Mouse (Mus musculus) stomach, embryonic 15.5 days (tissue): ENCODE data around the gene Zfp423. TPM values are rescaled to one million over a fixed set of nuclear protein-coding genes. Genes with fewer than 3 reads are reported as not detected.

Experiments used
- ATAC-seq: fragments of 200-750 bp; cut with Nextera tagmentation; 2 replicates; pipeline ENCODE4 v1.8.0; 2017; ENCODE audit warnings: low read depth, moderate number of reproducible peaks, moderate TSS enrichment; ENCODE audit not compliant: insufficient read depth, low FRiP score
- H3K27ac ChIP-seq: fragments of 300-500 bp; sonication (generic); 2 replicates; pipeline ENCODE4 v1.5.1; 2015; ENCODE audit warnings: mild to moderate bottlenecking, inconsistent platforms
- H3K27me3 ChIP-seq: fragments of 300-500 bp; sonication (generic); replicated peaks from 2 replicates; pipeline ENCODE4 v1.6.1; 2015; ENCODE audit warnings: inconsistent platforms
- H3K36me3 ChIP-seq: fragments of 300-500 bp; sonication (generic); 2 replicates; pipeline ENCODE4 v1.6.1; 2015; ENCODE audit warnings: inconsistent platforms
- H3K4me1 ChIP-seq: fragments of 300-500 bp; sonication (generic); 2 replicates; pipeline ENCODE4 v1.6.1; 2015; ENCODE audit warnings: inconsistent platforms
- H3K4me2 ChIP-seq: fragments of 300-500 bp; sonication (generic); 2 replicates; pipeline ENCODE4 v1.6.1; 2015; ENCODE audit warnings: mild to moderate bottlenecking, inconsistent platforms
- H3K4me3 ChIP-seq: fragments of 300-500 bp; sonication (generic); replicated peaks from 2 replicates; pipeline ENCODE4 v1.5.1; 2015; ENCODE audit warnings: inconsistent platforms
- H3K9ac ChIP-seq: fragments of 300-500 bp; sonication (generic); 2 replicates; pipeline ENCODE4 v1.6.1; 2015; ENCODE audit warnings: inconsistent platforms
- H3K9me3 ChIP-seq: fragments of 300-500 bp; sonication (generic); 2 replicates; pipeline ENCODE4 v1.6.1; 2016; ENCODE audit warnings: inconsistent platforms
- WGBS: fragments of 180-500 bp; shearing (Covaris S2); methylation state at CpG from one replicate; pipeline ENCODE4 v1.1.7; 2015; 5-methylcytosine and 5-hydroxymethylcytosine counted together
- polyA plus RNA-seq: library from polyadenylated mRNA; unstranded; fragments of >200 nt; fragmentation: Nextera tagmentation; extraction: Ambion mirVana; gene quantifications from 2 replicates; pipeline ENCODE4 v1.2.1, GENCODE M21; 2015

The Zfp423 gene
- polyA plus RNA-seq, 1 experiment from 2014 or later = 9.3 TPM

DNA sequence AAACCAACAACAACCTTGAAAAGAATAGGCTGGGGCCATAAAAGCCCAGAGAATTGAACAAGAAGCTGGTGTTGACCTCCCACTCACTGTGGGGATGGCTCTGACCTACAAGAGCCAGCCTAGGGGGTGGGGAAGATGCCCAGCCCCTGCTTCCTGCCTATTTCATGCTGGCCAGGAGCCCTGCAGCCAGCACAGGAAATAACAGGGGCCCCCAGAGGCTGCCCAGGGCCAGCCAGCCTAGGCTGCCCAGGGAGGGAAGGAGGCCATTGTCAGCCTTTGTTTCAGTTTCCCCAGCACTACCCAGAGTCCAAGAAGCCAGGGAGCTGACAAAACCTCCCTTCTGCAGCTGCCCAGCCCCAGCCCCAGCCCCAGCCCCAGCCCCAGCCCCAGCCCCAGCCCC lies 67.5 kb downstream of the Zfp423 start:
- Histone ChIP-seq H3K4me3 (no peak overlapping the region), H3K4me2 (no peak overlapping the region), H3K9ac (no peak overlapping the region), H3K27ac (0 out of 2 replicates have a peak overlapping the region, but pooled peaks have one; percentile 16), H3K27me3 (no peaks in the 10 kb centered on the region), H3K9me3 (no peaks in the 10 kb centered on the region), H3K4me1 (peaks cover 32% of the 10 kb centered on the region), H3K36me3 (no peaks in the 10 kb centered on the region)
- no peak for ATAC-seq

- H3K4me1 ChIP-seq = peaks cover 3% of the 10 kb centered on the region; the same call in 1 of the 2 replicates
- ATAC-seq = no peak
- no peak overlapping the region for H3K4me2 ChIP-seq
- H3K9me3 ChIP-seq = no peaks in the 10 kb centered on the region
- 70% methylated on average over 12 of the region's 12 CpGs for whole genome bisulfite sequencing
- H3K9ac ChIP-seq = no peak overlapping the region
- no peaks in the 10 kb centered on the region for H3K27me3 ChIP-seq
- no peak overlapping the region for H3K27ac ChIP-seq
- H3K4me3 ChIP-seq = no peak overlapping the region
- H3K36me3 ChIP-seq = no peaks in the 10 kb centered on the region
Observed at GRCm38 (mm10) chr8:87887956-87888355, 71.4 kb downstream of the Zfp423 start.

- Histone ChIP-seq H3K4me1 (peaks cover under 1% of the 10 kb centered on the region; the same call in 1 of the 2 replicates), H3K9ac (no peak overlapping the region), H3K9me3 (no peaks in the 10 kb centered on the region), H3K27ac (no peak overlapping the region), H3K27me3 (no peaks in the 10 kb centered on the region), H3K4me2 (no peak overlapping the region), H3K4me3 (no peak overlapping the region), H3K36me3 (no peaks in the 10 kb centered on the region)
- 74% methylated on average over 2 of the region's 2 CpGs for WGBS
- no peak for ATAC-seq
Observed at GRCm38 (mm10) chr8:87881088-87881487, 78.3 kb downstream of the Zfp423 start.

DNA sequence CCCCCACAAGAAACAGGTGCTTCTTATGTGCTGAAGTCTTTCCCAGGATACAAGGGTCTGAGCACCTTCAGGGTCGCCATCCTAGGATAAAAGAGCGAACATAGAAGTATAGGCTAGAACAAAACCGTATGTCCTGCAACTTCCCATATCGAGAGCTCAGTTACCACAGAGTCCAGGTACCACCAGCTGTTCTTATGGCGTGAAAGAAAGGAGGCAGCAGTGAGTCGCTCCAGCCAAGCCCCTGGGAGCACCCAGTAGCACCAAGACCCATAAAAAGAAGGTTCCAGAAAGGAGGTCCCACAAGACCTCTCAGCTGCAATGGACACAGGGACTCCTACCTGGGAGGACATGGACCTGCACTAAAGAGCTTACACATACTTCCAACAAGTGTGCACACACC lies 83.5 kb downstream of the Zfp423 start:
- no peak for ATAC-seq
- WGBS = 62% methylated on average over 6 of the region's 6 CpGs
- H3K4me1 ChIP-seq = peaks cover 9% of the 10 kb centered on the region; the same call in 1 of the 2 replicates
- H3K27ac ChIP-seq = no peak overlapping the region
- H3K9ac ChIP-seq = no peak overlapping the region
- H3K4me3 ChIP-seq = no peak overlapping the region
- H3K27me3 ChIP-seq = no peaks in the 10 kb centered on the region
- no peaks in the 10 kb centered on the region for H3K36me3 ChIP-seq
- H3K4me2 ChIP-seq = no peak overlapping the region
- H3K9me3 ChIP-seq = no peaks in the 10 kb centered on the region

- no peak overlapping the region for H3K27ac ChIP-seq
- H3K36me3 ChIP-seq = no peaks in the 10 kb centered on the region
- H3K9me3 ChIP-seq = no peaks in the 10 kb centered on the region
- no peaks in the 10 kb centered on the region for H3K27me3 ChIP-seq
- H3K4me1 ChIP-seq = peaks cover 9% of the 10 kb centered on the region; the same call in 1 of the 2 replicates
- H3K4me2 ChIP-seq = no peak overlapping the region
- no peak overlapping the region for H3K9ac ChIP-seq
- ATAC-seq = no peak
- 28% methylated on average over 10 of the region's 10 CpGs for WGBS
- H3K4me3 ChIP-seq = no peak overlapping the region
Observed at GRCm38 (mm10) chr8:87875452-87875851, 83.9 kb downstream of the Zfp423 start.

- WGBS = 53% methylated on average over 14 of the region's 14 CpGs
- no peak overlapping the region for H3K9ac ChIP-seq
- no peaks in the 10 kb centered on the region for H3K36me3 ChIP-seq
- H3K4me3 ChIP-seq = no peak overlapping the region
- H3K4me1 ChIP-seq = 0 out of 2 replicates have a peak, but pooled peaks cover 9% of the 10 kb centered on the region
- no peaks in the 10 kb centered on the region for H3K9me3 ChIP-seq
- ATAC-seq = no peak
- H3K27me3 ChIP-seq = no peaks in the 10 kb centered on the region
- H3K27ac ChIP-seq = no peak overlapping the region
- H3K4me2 ChIP-seq = no peak overlapping the region
Observed at GRCm38 (mm10) chr8:87872987-87873550, 86.3 kb downstream of the Zfp423 start.

GRCm38 (mm10) chr8:87872356-87872930 lies 87.0 kb downstream of the Zfp423 start:
- H3K4me2 ChIP-seq = no peak overlapping the region
- no peaks in the 10 kb centered on the region for H3K27me3 ChIP-seq
- 0 out of 2 replicates have a peak, but pooled peaks cover 9% of the 10 kb centered on the region for H3K4me1 ChIP-seq
- 65% methylated on average over 6 of the region's 6 CpGs for WGBS
- H3K27ac ChIP-seq = no peak overlapping the region
- ATAC-seq = no peak
- H3K9me3 ChIP-seq = no peaks in the 10 kb centered on the region
- H3K36me3 ChIP-seq = no peaks in the 10 kb centered on the region
- no peak overlapping the region for H3K4me3 ChIP-seq
- no peak overlapping the region for H3K9ac ChIP-seq

DNA sequence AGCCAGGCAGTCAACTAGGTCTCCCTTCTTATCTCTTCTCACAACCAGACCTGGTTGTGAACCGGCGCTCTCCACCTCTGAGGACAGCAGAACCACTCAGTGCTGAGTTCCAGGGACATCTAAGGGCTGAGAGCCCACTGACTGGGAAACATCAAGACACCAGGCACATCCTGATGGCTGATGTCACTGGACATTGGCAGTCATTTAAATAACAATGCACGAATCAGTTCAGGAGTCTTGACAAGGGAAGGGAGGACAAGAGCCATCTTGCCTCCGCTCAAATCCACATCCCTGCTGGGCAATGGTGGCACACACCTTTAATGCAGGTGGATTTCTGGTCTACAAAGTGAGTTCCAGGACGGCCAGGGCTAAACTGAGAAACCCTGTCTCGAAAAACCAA lies 92.8 kb downstream of the Zfp423 start:
- H3K27ac ChIP-seq = no peak overlapping the region
- H3K36me3 ChIP-seq = no peaks in the 10 kb centered on the region
- no peaks in the 10 kb centered on the region for H3K27me3 ChIP-seq
- 71% methylated on average over 6 of the region's 6 CpGs for WGBS
- no peaks in the 10 kb centered on the region for H3K9me3 ChIP-seq
- H3K4me2 ChIP-seq = no peak overlapping the region
- H3K9ac ChIP-seq = no peak overlapping the region
- no peak overlapping the region for H3K4me3 ChIP-seq
- no peak for ATAC-seq
- H3K4me1 ChIP-seq = no peaks in the 10 kb centered on the region

DNA sequence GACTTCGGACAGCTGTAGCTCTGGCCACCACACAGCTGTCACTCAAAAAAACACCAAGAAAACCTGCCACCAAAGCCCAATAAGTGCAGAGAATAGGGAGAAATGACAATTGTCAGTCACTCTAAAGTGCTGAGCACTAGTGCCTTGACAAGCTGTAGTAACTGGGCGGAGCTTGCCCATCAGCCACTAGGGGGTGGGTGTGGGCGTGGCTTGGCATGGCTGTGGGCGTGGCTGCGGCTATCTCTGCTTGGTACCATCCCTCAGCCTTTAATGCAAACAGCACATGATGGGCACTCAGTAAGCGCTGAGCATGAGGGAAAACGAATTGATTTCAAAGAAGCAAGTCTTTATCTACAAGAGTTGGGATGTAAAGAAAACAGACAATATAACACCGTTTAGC lies 95.2 kb downstream of the Zfp423 start:
- H3K4me3 ChIP-seq = no peak overlapping the region
- 0 out of 2 replicates have a peak, but pooled peaks cover 3% of the 10 kb centered on the region for H3K4me1 ChIP-seq
- H3K27me3 ChIP-seq = no peaks in the 10 kb centered on the region
- H3K36me3 ChIP-seq = no peaks in the 10 kb centered on the region
- H3K4me2 ChIP-seq = no peak overlapping the region
- WGBS = 67% methylated on average over 8 of the region's 8 CpGs
- ATAC-seq = no peak
- H3K9me3 ChIP-seq = no peaks in the 10 kb centered on the region
- H3K27ac ChIP-seq = no peak overlapping the region
- no peak overlapping the region for H3K9ac ChIP-seq

DNA sequence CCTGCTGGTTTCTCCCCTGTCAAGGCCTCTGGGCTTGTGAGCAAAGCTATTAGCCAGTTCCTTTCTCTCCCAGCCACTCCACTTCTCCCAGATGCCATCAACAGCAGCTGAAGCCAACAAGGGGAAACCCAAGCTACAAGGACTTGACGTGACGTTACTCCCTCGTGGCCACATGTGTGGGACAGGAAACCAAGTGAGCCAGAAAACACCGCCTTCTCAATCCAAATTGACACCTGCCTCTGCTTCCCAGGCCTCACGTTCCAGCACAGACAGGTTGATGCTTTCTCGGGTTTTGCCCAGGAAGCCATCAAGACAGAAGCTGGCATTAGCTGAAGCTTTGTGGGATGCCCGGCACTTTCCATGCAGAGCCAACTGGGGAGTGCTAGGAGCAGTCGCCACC lies 96.3 kb downstream of the Zfp423 start:
- no peak overlapping the region for H3K4me3 ChIP-seq
- no peaks in the 10 kb centered on the region for H3K9me3 ChIP-seq
- no peak overlapping the region for H3K4me2 ChIP-seq
- 86% methylated on average over 8 of the region's 8 CpGs for WGBS
- H3K4me1 ChIP-seq = 0 out of 2 replicates have a peak, but pooled peaks cover 3% of the 10 kb centered on the region
- no peak overlapping the region for H3K9ac ChIP-seq
- no peak overlapping the region for H3K27ac ChIP-seq
- ATAC-seq = no peak
- no peaks in the 10 kb centered on the region for H3K27me3 ChIP-seq
- H3K36me3 ChIP-seq = no peaks in the 10 kb centered on the region

GRCm38 (mm10) chr8:87861718-87862117 lies 97.7 kb downstream of the Zfp423 start:
- 0 out of 2 replicates have a peak, but pooled peaks cover 3% of the 10 kb centered on the region for H3K4me1 ChIP-seq
- H3K9me3 ChIP-seq = no peaks in the 10 kb centered on the region
- WGBS = 29% methylated on average over 5 of the region's 5 CpGs
- H3K27ac ChIP-seq = peak overlapping the region; percentile 41
- no peaks in the 10 kb centered on the region for H3K36me3 ChIP-seq
- no peak overlapping the region for H3K9ac ChIP-seq
- H3K4me3 ChIP-seq = no peak overlapping the region
- no peaks in the 10 kb centered on the region for H3K27me3 ChIP-seq
- ATAC-seq = no peak
- H3K4me2 ChIP-seq = no peak overlapping the region

- no peak for ATAC-seq
- Histone ChIP-seq H3K4me1 (0 out of 2 replicates have a peak, but pooled peaks cover 3% of the 10 kb centered on the region), H3K36me3 (no peaks in the 10 kb centered on the region), H3K4me2 (no peak overlapping the region), H3K27me3 (no peaks in the 10 kb centered on the region), H3K27ac (peak overlapping the region; percentile 37), H3K4me3 (no peak overlapping the region), H3K9me3 (no peaks in the 10 kb centered on the region), H3K9ac (no peak overlapping the region)
- 56% methylated on average over 6 of the region's 6 CpGs for WGBS
Observed at GRCm38 (mm10) chr8:87860905-87861304, 98.5 kb downstream of the Zfp423 start.
